Mouse (Mus musculus) neural tube, embryonic 12.5 days (tissue): Measurements from ENCODE around the gene Smim1. TPM values are rescaled to one million over a fixed set of nuclear protein-coding genes. Genes with fewer than 3 reads are reported as not detected.

Experiments
- ATAC-seq: fragments of 200-750 bp; cut with Nextera tagmentation; 2 replicates; pipeline ENCODE4 v1.8.0; 2017; ENCODE audit warnings: low read depth, mild to moderate bottlenecking, moderate TSS enrichment, moderate library complexity; ENCODE audit not compliant: low FRiP score
- H3K27ac ChIP-seq: fragments of 300-500 bp; sonication (generic); 2 replicates; pipeline ENCODE4 v1.5.1; 2016
- H3K27me3 ChIP-seq: fragments of 300-500 bp; sonication (generic); replicated peaks from 2 replicates; pipeline ENCODE4 v1.6.1; 2016; ENCODE audit warnings: mild to moderate bottlenecking
- H3K36me3 ChIP-seq: fragments of 300-500 bp; sonication (generic); 2 replicates; pipeline ENCODE4 v1.6.1; 2016; ENCODE audit warnings: mild to moderate bottlenecking
- H3K4me1 ChIP-seq: fragments of 300-500 bp; sonication (generic); 2 replicates; pipeline ENCODE4 v1.6.1; 2016
- H3K4me2 ChIP-seq: fragments of 300-500 bp; sonication (generic); replicated peaks from 2 replicates; pipeline ENCODE4 v1.6.1; 2016; ENCODE audit warnings: mild to moderate bottlenecking
- H3K4me3 ChIP-seq: fragments of 300-500 bp; sonication (generic); 2 replicates; pipeline ENCODE4 v1.5.1; 2016
- H3K9ac ChIP-seq: fragments of 300-500 bp; sonication (generic); 2 replicates; pipeline ENCODE4 v1.6.1; 2016; ENCODE audit warnings: mild to moderate bottlenecking
- H3K9me3 ChIP-seq: fragments of 300-500 bp; sonication (generic); 2 replicates; pipeline ENCODE4 v1.6.1; 2016; ENCODE audit warnings: mild to moderate bottlenecking
- WGBS: fragments of 180-500 bp; shearing (Covaris S2); methylation state at CpG from one replicate; pipeline ENCODE4 v1.1.7; 2016; 5-methylcytosine and 5-hydroxymethylcytosine counted together
- polyA plus RNA-seq: library from polyadenylated mRNA; unstranded; fragments of >200 nt; fragmentation: Nextera tagmentation; extraction: Ambion mirVana; gene quantifications from 2 replicates; pipeline ENCODE4 v1.2.1, GENCODE M21; 2016

Gene Smim1
- 6.4 and 7.8 TPM in 2 replicates for polyA plus RNA-seq

DNA sequence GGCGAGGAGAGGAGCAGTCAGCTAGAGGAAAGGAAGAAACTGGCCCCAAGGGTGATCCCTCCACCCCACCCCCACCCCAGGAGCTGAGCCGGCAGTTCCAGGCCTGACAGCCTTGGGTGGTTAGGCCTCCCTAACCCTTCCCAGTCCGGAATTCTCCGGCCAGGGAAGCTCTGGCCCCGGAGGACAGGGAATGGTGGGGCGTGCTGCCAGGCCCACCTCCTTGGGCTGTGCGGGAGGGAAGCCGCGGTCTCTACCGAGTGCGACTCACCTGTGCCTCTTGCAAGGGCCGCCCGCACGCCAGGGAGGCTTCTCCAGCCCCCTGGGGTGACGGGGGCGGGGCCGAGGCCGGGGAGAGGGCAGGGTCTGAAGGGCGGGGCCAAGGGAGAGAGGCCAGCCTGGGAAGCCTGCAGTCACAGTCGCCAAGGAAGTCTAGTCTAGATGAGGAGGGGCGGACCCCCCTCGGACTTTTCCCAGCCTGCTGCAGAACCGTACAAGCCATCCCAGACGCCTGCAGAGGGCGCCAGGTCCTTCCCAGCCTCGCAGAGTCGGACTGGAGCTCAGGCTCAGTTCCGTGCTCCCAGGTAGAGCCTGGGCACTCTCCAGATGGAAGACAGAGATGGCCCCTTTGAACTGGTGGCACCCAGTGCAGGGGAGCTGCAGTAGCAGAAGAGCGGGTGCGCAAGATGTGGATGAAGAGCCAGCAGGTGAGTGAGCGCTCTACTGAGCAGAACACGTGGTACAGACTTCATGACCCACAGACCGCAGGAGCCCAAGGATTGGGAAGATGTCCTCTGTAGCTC is at the start of gene Smim1:
TSS of gene Smim1 (minus strand) at position 590 of the 800 bp plus-strand sequence.
- WGBS = 2% methylated on average over 33 of the region's 33 CpGs
- ATAC-seq = peak; percentile 67
- no peak within 1 kb of the TSS for H3K27ac ChIP-seq

DNA sequence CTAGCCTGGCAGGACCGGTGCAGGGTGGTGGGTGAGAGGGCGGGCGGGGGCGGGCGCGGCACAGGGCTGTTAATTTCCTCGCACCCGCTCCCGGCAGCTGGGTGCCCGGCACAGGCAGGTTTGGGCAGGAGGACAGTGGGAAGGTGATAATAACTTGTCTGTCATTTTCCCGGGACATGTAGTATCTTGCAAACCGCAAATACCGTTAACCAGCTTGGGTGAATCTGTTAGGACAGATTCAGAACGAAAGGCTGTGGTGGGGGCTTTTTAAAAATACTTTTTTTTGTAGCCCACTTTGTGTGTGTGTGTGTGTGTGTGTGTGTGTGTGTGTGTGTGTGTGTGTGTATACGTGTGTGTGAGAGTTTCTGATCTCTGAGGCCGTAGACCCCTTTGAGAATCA is 45.9 kb upstream of the Smim1 start:
- peaks cover 40% of the 10 kb centered on the region for H3K27me3 ChIP-seq
- no peaks in the 10 kb centered on the region for H3K36me3 ChIP-seq
- peak overlapping the region; percentile 45 for H3K4me2 ChIP-seq
- H3K9ac ChIP-seq = no peak overlapping the region
- 26% methylated on average over 14 of the region's 16 CpGs for WGBS
- peaks cover 3% of the 10 kb centered on the region; the same call in 1 of the 2 replicates for H3K4me1 ChIP-seq
- peak overlapping the region; percentile 11; the same call in 1 of the 2 replicates for H3K4me3 ChIP-seq
- no peaks in the 10 kb centered on the region for H3K9me3 ChIP-seq
- ATAC-seq = no peak
- no peak overlapping the region for H3K27ac ChIP-seq

More for the DNA sequence above, at the start of gene Smim1:
- Histone ChIP-seq H3K9me3 (no peaks in the 10 kb centered on the region), H3K4me1 (peaks cover 18% of the 10 kb centered on the region), H3K9ac (peak within 1 kb of the TSS; percentile 33; the same call in 1 of the 2 replicates), H3K27me3 (peaks cover 34% of the 10 kb centered on the region), H3K4me3 (peak within 1 kb of the TSS; percentile 24), H3K36me3 (peaks cover 16% of the 10 kb centered on the region), H3K4me2 (peak within 1 kb of the TSS; percentile 62)

DNA sequence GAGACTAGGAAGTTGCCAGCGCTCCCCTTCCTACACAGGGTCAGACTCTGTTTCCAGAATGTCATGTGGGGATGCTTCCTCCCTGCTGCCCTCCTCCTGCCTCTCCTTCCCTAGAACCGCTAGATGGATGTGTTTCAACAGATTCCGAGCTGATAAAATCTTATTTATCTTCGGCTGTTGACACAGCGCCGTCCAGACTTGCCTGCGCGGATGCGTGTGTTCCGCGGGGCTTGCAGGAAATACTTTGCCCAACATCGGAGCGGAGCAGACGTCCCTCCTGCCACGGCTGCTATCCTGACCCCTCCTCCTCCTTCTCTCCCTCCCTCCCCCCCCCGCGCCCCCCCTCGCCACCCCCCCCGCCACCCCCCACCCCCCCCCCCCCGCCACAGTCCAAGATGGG is 45.5 kb upstream of the Smim1 start:
- peaks cover 3% of the 10 kb centered on the region; the same call in 1 of the 2 replicates for H3K4me1 ChIP-seq
- H3K9ac ChIP-seq = no peak overlapping the region
- ATAC-seq = no peak
- peak overlapping the region; percentile 11; the same call in 1 of the 2 replicates for H3K4me3 ChIP-seq
- H3K27me3 ChIP-seq = peaks cover 41% of the 10 kb centered on the region
- no peak overlapping the region for H3K27ac ChIP-seq
- H3K36me3 ChIP-seq = no peaks in the 10 kb centered on the region
- no peaks in the 10 kb centered on the region for H3K9me3 ChIP-seq
- WGBS = 1% methylated on average over 15 of the region's 20 CpGs
- peak overlapping the region; percentile 45 for H3K4me2 ChIP-seq

DNA sequence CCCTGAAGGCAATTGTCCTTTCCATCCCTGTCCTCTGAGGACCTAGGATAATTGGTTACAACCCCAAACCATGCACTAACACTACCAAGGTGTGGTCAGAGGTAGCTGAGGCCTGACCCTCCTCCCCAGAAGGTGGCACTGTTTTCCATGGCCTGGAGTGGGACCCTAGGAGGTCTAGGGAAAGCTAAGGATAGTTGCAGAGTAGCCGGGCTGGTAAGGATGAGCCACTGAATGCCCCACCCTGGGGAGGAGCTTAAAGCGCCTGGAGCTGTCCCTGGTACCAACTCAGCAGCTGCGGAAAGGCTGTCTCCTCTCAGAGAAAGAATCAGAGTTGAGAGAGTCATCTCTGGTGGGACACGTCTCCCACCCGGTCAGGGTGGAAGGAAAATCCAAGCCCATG is 44.9 kb upstream of the Smim1 start:
- Histone ChIP-seq H3K4me1 (peaks cover 3% of the 10 kb centered on the region; the same call in 1 of the 2 replicates), H3K36me3 (no peaks in the 10 kb centered on the region), H3K27me3 (peaks cover 44% of the 10 kb centered on the region), H3K9me3 (no peaks in the 10 kb centered on the region), H3K4me2 (peak overlapping the region; percentile 45; the same call in 1 of the 2 replicates), H3K27ac (no peak overlapping the region), H3K4me3 (no peak overlapping the region), H3K9ac (no peak overlapping the region)
- ATAC-seq = no peak
- WGBS = 0% methylated on average over 5 of the region's 5 CpGs

DNA sequence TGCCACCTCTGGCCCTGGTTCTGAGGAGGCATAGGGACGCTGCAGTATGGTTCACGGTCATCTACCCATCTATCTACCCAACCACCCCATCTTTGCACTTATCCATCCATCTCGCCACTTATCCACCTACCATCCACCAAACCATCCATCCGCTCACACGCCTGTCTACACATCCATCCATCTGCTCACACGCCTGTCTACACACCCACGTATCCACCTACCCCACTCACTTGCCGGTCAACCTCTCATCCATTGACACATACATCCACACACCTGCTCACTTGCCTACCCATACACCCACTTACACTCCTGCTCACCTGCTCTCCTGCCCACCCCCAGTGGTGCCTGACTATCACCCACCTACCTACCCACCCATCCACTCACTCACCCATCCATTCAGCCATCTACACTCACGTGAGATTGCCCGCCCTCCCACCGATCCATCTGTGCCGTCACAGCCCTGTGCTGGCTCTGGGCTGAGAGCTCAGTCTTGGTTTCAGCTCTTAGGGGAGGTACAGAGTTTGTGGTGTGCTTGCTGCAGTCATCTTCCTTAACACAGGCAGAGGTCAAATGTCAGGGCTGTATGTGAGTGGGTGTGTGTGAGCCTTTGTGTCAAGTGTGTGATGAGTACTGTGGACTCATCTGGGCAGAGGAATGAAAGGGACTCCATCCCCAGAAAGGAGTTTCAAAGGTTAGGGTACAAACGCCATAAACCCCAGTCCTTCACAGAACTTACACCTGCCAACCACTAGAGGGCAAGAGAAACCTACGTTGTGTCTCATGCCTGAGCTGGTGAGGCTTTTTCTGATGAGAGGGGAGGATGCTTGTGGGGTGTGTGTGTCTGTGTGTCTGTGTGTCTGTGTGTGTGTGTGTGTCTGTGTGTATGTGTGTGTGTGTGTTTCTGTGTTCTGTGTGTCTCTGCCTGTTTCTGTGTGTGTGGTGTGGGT is 39.1 kb upstream of the Smim1 start:
- Histone ChIP-seq H3K36me3 (no peaks in the 10 kb centered on the region), H3K4me3 (no peak overlapping the region), H3K27me3 (peaks cover 23% of the 10 kb centered on the region; the same call in 1 of the 2 replicates), H3K27ac (no peak overlapping the region), H3K9me3 (no peaks in the 10 kb centered on the region), H3K9ac (no peak overlapping the region), H3K4me2 (no peak overlapping the region), H3K4me1 (no peaks in the 10 kb centered on the region)
- WGBS = 67% methylated on average over 14 of the region's 14 CpGs
- ATAC-seq = peak; percentile 37; the same call in 1 of the 2 replicates

DNA sequence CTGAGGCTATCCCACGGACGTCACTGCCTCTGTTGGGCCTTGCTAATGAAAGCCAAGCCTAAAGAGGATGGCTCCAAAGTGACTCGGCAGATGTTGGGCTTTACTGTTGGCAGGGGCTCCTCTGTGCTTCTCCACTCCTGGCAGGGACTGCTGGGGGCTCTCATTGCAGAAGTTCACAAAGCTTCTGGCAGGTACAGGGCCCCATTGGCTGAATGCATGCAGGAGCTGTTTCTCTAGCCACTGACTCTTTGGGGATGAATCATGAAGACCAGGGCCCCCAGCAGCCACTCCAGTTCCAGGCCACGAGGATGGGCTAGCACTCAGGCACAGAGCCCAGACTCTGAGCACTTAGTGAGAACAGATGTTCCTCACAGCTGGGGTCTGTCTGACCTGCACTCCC is 31.7 kb upstream of the Smim1 start:
- Histone ChIP-seq H3K4me2 (no peak overlapping the region), H3K27ac (no peak overlapping the region), H3K4me3 (no peak overlapping the region), H3K9me3 (no peaks in the 10 kb centered on the region), H3K9ac (no peak overlapping the region), H3K27me3 (peaks cover 3% of the 10 kb centered on the region; the same call in 1 of the 2 replicates), H3K36me3 (no peaks in the 10 kb centered on the region), H3K4me1 (no peaks in the 10 kb centered on the region)
- WGBS = 67% methylated on average over 4 of the region's 4 CpGs
- no peak for ATAC-seq

DNA sequence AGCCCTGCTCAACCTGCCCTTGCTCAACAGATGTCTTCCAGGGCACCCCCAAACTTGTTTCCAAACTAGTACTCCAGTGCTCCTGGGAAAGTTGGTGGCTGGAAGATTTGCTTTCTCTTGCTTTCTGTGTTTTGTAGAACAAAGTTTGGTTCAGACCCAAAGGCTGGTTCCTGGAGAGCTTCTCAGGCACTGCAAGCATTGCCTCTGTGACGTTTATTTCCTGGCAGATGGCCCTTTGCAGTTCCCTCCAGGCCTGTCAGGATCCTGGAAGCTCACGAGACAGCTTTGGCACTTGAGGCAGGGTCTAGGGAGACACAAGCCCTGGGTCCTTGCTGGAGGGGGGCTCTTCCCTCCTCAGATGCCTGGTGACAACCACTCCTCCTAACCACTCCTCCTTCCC is 30.6 kb upstream of the Smim1 start:
- Histone ChIP-seq H3K27ac (no peak overlapping the region), H3K27me3 (peaks cover 3% of the 10 kb centered on the region; the same call in 1 of the 2 replicates), H3K9me3 (no peaks in the 10 kb centered on the region)

DNA sequence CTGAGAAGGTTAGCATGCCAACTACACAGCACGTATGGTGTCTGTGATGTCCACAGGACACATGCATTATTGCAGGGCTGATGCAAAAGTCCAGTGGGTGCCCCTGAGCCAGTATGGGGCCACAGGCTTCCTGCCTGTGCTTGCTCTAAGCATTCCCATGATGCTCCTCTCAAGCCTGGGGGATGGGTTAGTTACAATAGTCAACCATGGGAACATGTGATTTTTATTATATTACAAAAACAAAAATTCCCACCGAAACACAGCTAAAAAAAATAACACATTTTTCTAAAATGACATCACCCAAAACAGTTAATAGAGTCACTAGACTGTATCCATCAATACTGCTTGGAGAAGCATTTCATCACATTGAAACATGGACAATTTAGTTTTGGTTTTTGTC is 30.0 kb upstream of the Smim1 start:
- no peaks in the 10 kb centered on the region for H3K9me3 ChIP-seq
- no peak overlapping the region for H3K9ac ChIP-seq
- WGBS = 77% methylated on average over 2 of the region's 2 CpGs
- H3K4me3 ChIP-seq = no peak overlapping the region
- H3K27me3 ChIP-seq = peaks cover 3% of the 10 kb centered on the region; the same call in 1 of the 2 replicates
- no peak overlapping the region for H3K4me2 ChIP-seq
- ATAC-seq = no peak
- no peak overlapping the region for H3K27ac ChIP-seq
- H3K36me3 ChIP-seq = no peaks in the 10 kb centered on the region
- no peaks in the 10 kb centered on the region for H3K4me1 ChIP-seq

More for the DNA sequence above, 30.6 kb upstream of the Smim1 start:
- Histone ChIP-seq H3K4me1 (no peaks in the 10 kb centered on the region), H3K9ac (no peak overlapping the region), H3K4me3 (no peak overlapping the region), H3K36me3 (no peaks in the 10 kb centered on the region), H3K4me2 (no peak overlapping the region)
- ATAC-seq = no peak
- 65% methylated on average over 2 of the region's 2 CpGs for WGBS

DNA sequence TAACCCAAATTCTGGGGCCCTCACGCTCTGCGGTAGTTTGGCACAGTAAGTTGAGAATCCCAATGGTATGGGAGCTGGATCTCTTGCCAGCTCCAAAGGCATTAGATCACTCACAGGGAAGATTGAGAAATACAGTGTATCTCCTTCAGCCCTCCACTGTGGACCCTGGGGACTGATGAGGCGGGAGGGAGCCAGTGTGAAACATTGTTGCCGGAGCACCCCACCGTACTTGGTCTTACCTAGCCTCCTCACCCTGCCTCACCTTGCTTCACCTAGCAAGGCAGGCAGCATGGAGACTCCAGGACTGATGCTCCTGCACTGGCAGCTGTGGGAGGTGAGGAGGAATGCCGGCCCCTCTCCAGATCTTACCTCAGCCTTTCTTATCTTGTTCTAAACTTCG is 29.5 kb upstream of the Smim1 start:
- H3K4me1 ChIP-seq = no peaks in the 10 kb centered on the region
- no peak overlapping the region for H3K4me2 ChIP-seq
- WGBS = 90% methylated on average over 7 of the region's 7 CpGs
- no peak overlapping the region for H3K9ac ChIP-seq
- no peak overlapping the region for H3K4me3 ChIP-seq
- no peaks in the 10 kb centered on the region for H3K36me3 ChIP-seq
- H3K9me3 ChIP-seq = no peaks in the 10 kb centered on the region
- no peak overlapping the region for H3K27ac ChIP-seq
- no peak for ATAC-seq
- H3K27me3 ChIP-seq = peaks cover 3% of the 10 kb centered on the region; the same call in 1 of the 2 replicates

DNA sequence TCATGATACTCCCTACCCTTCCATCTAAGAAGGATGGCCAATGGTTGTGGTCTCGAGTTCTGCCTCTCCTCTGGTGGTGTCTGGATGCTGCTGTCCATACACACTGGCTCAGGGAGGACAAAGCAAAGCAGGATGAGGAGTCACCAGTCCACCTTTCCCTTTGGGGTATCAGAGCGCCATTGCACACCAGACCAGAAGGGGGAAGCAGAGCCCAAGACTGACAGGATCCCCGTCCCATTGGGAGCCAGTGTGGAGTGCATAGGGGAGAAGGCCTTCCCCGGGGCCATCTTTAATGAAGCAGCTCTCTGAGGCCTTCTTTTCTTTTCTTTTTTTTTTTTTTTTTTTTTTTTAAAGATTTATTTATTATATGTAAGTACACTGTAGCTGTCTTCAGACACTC is 27.0 kb upstream of the Smim1 start:
- H3K36me3 ChIP-seq = no peaks in the 10 kb centered on the region
- WGBS = 69% methylated on average over 4 of the region's 4 CpGs
- no peak overlapping the region for H3K27ac ChIP-seq
- H3K9me3 ChIP-seq = no peaks in the 10 kb centered on the region
- H3K4me1 ChIP-seq = no peaks in the 10 kb centered on the region
- no peak for ATAC-seq
- H3K4me3 ChIP-seq = no peak overlapping the region
- H3K27me3 ChIP-seq = peaks cover 3% of the 10 kb centered on the region; the same call in 1 of the 2 replicates
- no peak overlapping the region for H3K4me2 ChIP-seq
- H3K9ac ChIP-seq = no peak overlapping the region

DNA sequence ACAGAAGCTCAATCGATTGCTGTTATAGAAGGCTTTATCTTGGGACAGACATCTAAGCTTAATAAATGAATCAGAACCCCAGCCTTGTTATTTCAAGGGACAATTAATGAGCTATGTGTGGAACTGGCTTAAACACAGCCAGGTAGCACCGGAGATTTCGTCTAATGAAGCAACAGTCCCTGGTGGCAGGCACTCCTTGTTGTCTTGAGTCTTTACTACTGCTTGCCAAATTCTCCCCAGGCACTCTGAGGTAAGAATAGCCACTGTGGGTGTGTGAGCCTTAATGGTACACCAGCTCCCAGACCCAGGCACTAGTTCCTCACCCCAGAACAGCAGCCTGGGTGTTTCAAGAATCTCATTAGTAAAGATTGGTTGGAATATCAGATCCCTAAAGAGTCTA is 25.4 kb upstream of the Smim1 start:
- Histone ChIP-seq H3K27me3 (no peaks in the 10 kb centered on the region), H3K36me3 (no peaks in the 10 kb centered on the region), H3K9ac (no peak overlapping the region), H3K4me2 (no peak overlapping the region), H3K9me3 (no peaks in the 10 kb centered on the region), H3K4me3 (no peak overlapping the region), H3K27ac (no peak overlapping the region), H3K4me1 (no peaks in the 10 kb centered on the region)
- no peak for ATAC-seq
- WGBS = 94% methylated on average over 3 of the region's 3 CpGs

DNA sequence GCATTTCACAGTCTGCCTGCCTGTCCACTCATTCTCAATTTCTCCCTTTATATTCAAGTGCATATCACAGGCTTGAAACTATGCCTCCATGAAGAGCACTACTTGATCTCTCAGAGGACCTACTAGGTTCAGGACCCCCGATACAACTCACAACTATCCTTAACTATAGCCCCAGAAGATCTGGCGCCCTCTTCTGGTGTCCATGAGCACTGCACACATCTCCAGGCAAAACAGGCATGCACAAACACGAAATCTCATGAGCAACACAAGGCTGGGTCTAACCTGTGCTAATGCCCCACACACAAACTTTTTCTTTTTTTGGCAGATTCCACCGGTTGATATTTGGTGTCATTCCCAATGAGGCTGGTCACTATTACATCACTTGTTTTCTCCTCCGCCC is 19.8 kb upstream of the Smim1 start:
- Histone ChIP-seq H3K27me3 (no peaks in the 10 kb centered on the region), H3K4me1 (no peaks in the 10 kb centered on the region), H3K27ac (no peak overlapping the region), H3K36me3 (no peaks in the 10 kb centered on the region), H3K4me3 (no peak overlapping the region), H3K4me2 (no peak overlapping the region), H3K9ac (no peak overlapping the region), H3K9me3 (no peaks in the 10 kb centered on the region)
- 63% methylated on average over 5 of the region's 5 CpGs for WGBS
- no peak for ATAC-seq
